Mouse (Mus musculus): ENCODE data around the gene Zbtb2. TPM values are rescaled to one million over a fixed set of nuclear protein-coding genes. Genes with fewer than 3 reads are reported as not detected.

Zbtb2 gene
- polyA plus RNA-seq, 1 experiment from 2014 or later = 19.0 TPM

GRCm38 (mm10) chr10:4407191-4407590 is 19.3 kb upstream of the Zbtb2 start:
- H3K27me3 ChIP-seq = no peaks in the 10 kb centered on the region
- in situ Hi-C loops (cut with MboI; ENCODE audit: low pct_unique_long_range_greater_than_20kb) = loop anchor here (10.0 kb wide), 1 partner anchor 758 kb away; no protein-coding TSS in a partner anchor
- POLR2A ChIA-PET = interaction anchor here (1.0 kb wide), 1 partner anchor 14 kb away, joined by 4 read pairs; no protein-coding TSS in a partner anchor
- ATAC-seq = no peak
- TF ChIP-seq CTCF (IDR thresholded peaks at IDR 0.05) = no peak
- no peak for DNase-seq (ENCODE audit: low read depth, low spot score)
- CTCF ChIA-PET = interaction anchor here (1.1 to 3.7 kb wide), 3 partner anchors 9 to 17 kb away, joined by 3 to 28 read pairs (median 12); no protein-coding TSS in a partner anchor

- TF ChIP-seq CTCF (IDR thresholded peaks at IDR 0.05) = no peak
- H3K27me3 ChIP-seq = no peaks in the 10 kb centered on the region
- CTCF ChIA-PET = interaction anchor here (0.8 to 3.7 kb wide), 5 partner anchors 9 to 430 kb away, joined by 3 to 28 read pairs (median 4); partner anchors contain the start of gene Armt1
- ATAC-seq (no peak), DNase-seq (ENCODE audit: low read depth, low spot score) (no peak)
- in situ Hi-C loops (cut with MboI; ENCODE audit: low pct_unique_long_range_greater_than_20kb) = loop anchor here (10.0 kb wide), 1 partner anchor 759 kb away; no protein-coding TSS in a partner anchor
- POLR2A ChIA-PET = interaction anchor here (1.2 kb wide), 2 partner anchors 24 to 27 kb away, joined by 3 to 4 read pairs; no protein-coding TSS in a partner anchor
These were observed 17.6 kb upstream of the Zbtb2 start for GRCm38 (mm10) chr10:4405511-4405910.

- in situ Hi-C loops (cut with MboI; ENCODE audit: low pct_unique_long_range_greater_than_20kb) = loop anchor here (10.0 kb wide), 1 partner anchor 760 kb away; no protein-coding TSS in a partner anchor
- ATAC-seq = no peak
- POLR2A ChIA-PET = interaction anchor here (1.2 kb wide), 1 partner anchor 28 kb away, joined by 4 read pairs; no protein-coding TSS in a partner anchor
These were observed 17.1 kb upstream of the Zbtb2 start for GRCm38 (mm10) chr10:4404895-4405491.

GRCm38 (mm10) chr10:4398058-4398457 is 10.2 kb upstream of the Zbtb2 start:
- ATAC-seq (no peak), DNase-seq (ENCODE audit: low read depth, low spot score) (no peak)
- TF ChIP-seq CTCF (IDR thresholded peaks at IDR 0.05) = no peak
- POLR2A ChIA-PET = no interaction called here
- in situ Hi-C loops (cut with MboI; ENCODE audit: low pct_unique_long_range_greater_than_20kb) = loop anchor here (25.0 kb wide), 1 partner anchor 1414 kb away; the partner anchor contains the start of genes Fbxo5 and Mtrf1l
- H3K27me3 ChIP-seq = no peaks in the 10 kb centered on the region
- CTCF ChIA-PET = interaction anchor here (0.9 to 3.8 kb wide), 5 partner anchors 7 to 402 kb away, joined by 3 to 22 read pairs (median 12); no protein-coding TSS in a partner anchor

More at GRCm38 (mm10) chr10:4404895-4405491, 17.1 kb upstream of the Zbtb2 start:
- H3K27me3 ChIP-seq = no peaks in the 10 kb centered on the region
- peak; percentile 60 for TF ChIP-seq CTCF (IDR thresholded peaks at IDR 0.05)
- DNase-seq (ENCODE audit: low read depth, low spot score) = no peak
- CTCF ChIA-PET = interaction anchor here (0.8 to 3.7 kb wide), 8 partner anchors 9 to 756 kb away, joined by 3 to 28 read pairs (median 4); partner anchors contain the start of gene Armt1

- DNase-seq (ENCODE audit: low read depth, low spot score) (no peak), ATAC-seq (peak; percentile 20)
- ChIA-PET POLR2A (no interaction called here), CTCF (interaction anchor here (3.8 kb wide), 1 partner anchor 10 kb away, joined by 22 read pairs; no protein-coding TSS in a partner anchor)
- no peak for TF ChIP-seq CTCF (IDR thresholded peaks at IDR 0.05)
- H3K27me3 ChIP-seq = no peaks in the 10 kb centered on the region
- in situ Hi-C loops (cut with MboI; ENCODE audit: low pct_unique_long_range_greater_than_20kb) = loop anchor here (25.0 kb wide), 1 partner anchor 1417 kb away; the partner anchor contains the start of genes Fbxo5 and Mtrf1l
These were observed 7.4 kb upstream of the Zbtb2 start for GRCm38 (mm10) chr10:4395321-4395720.

- in situ Hi-C loops (cut with MboI; ENCODE audit: low pct_unique_long_range_greater_than_20kb) = loop anchor here (25.0 kb wide), 1 partner anchor 1420 kb away; the partner anchor contains the start of genes Fbxo5 and Mtrf1l
- TF ChIP-seq CTCF (IDR thresholded peaks at IDR 0.05) = peak; percentile 81
- DNase-seq (ENCODE audit: low read depth, low spot score) (no peak), ATAC-seq (no peak)
- ChIA-PET POLR2A (no interaction called here), CTCF (interaction anchor here (0.8 to 3.5 kb wide), 7 partner anchors 8 to 396 kb away, joined by 3 to 28 read pairs (median 3); no protein-coding TSS in a partner anchor)
- H3K27me3 ChIP-seq = no peaks in the 10 kb centered on the region
These were observed 3.9 kb upstream of the Zbtb2 start for GRCm38 (mm10) chr10:4391851-4392250.

GRCm38 (mm10) chr10:4391076-4391475 is 3.2 kb upstream of the Zbtb2 start:
- TF ChIP-seq CTCF (IDR thresholded peaks at IDR 0.05) = no peak
- ChIA-PET POLR2A (no interaction called here), CTCF (interaction anchor here (1.1 to 3.5 kb wide), 5 partner anchors 8 to 381 kb away, joined by 3 to 28 read pairs (median 6); no protein-coding TSS in a partner anchor)
- H3K27me3 ChIP-seq = no peaks in the 10 kb centered on the region
- no peak for DNase-seq (ENCODE audit: low read depth, low spot score)
- ATAC-seq = no peak
- in situ Hi-C loops (cut with MboI; ENCODE audit: low pct_unique_long_range_greater_than_20kb) = loop anchor here (25.0 kb wide), 1 partner anchor 1421 kb away; the partner anchor contains the start of genes Fbxo5 and Mtrf1l

- no peak for TF ChIP-seq CTCF (IDR thresholded peaks at IDR 0.05)
- ATAC-seq (no peak), DNase-seq (ENCODE audit: low read depth, low spot score) (no peak)
- in situ Hi-C loops (cut with MboI; ENCODE audit: low pct_unique_long_range_greater_than_20kb) = loop anchor here (25.0 kb wide), 1 partner anchor 1422 kb away; the partner anchor contains the start of genes Fbxo5 and Mtrf1l
- H3K27me3 ChIP-seq = no peaks in the 10 kb centered on the region
- POLR2A ChIA-PET = no interaction called here
- CTCF ChIA-PET = interaction anchor here (1.1 to 3.5 kb wide), 5 partner anchors 9 to 380 kb away, joined by 3 to 28 read pairs (median 6); no protein-coding TSS in a partner anchor
These were observed 2.6 kb upstream of the Zbtb2 start for GRCm38 (mm10) chr10:4390550-4390949.

- TF ChIP-seq CTCF (IDR thresholded peaks at IDR 0.05) = no peak
- ChIA-PET CTCF (interaction anchor here (0.7 to 3.5 kb wide), 6 partner anchors 10 to 393 kb away, joined by 3 to 28 read pairs (median 4); no protein-coding TSS in a partner anchor), POLR2A (interaction anchor here (0.7 to 1.0 kb wide), 2 partner anchors 53 to 298 kb away, joined by 3 to 6 read pairs; no protein-coding TSS in a partner anchor)
- in situ Hi-C loops (cut with MboI; ENCODE audit: low pct_unique_long_range_greater_than_20kb) = loop anchor here (25.0 kb wide), 1 partner anchor 1423 kb away; the partner anchor contains the start of genes Fbxo5 and Mtrf1l
- no peak for DNase-seq (ENCODE audit: low read depth, low spot score)
- H3K27me3 ChIP-seq = no peaks in the 10 kb centered on the region
- no peak for ATAC-seq
These were observed 1.7 kb upstream of the Zbtb2 start for GRCm38 (mm10) chr10:4389461-4390112.

Measured in Patski (cell line).